Mouse (Mus musculus): ENCODE measurements around the gene Slf2. TPM values are rescaled to one million over a fixed set of nuclear protein-coding genes. Genes with fewer than 3 reads are reported as not detected.

The Slf2 gene
- polyA plus RNA-seq, 1 experiment: 9.1 TPM

- no peak for TF ChIP-seq MYOD1 (IDR thresholded peaks at IDR 0.05; ENCODE audit: control insufficient read depth, insufficient read length, low read depth)
- TF ChIP-seq USF1 (IDR thresholded peaks at IDR 0.05; ENCODE audit: low read depth): no peak
- TF ChIP-seq CTCF (IDR thresholded peaks at IDR 0.05; ENCODE audit: control insufficient read depth, insufficient read depth, insufficient read length): no peak
- TF ChIP-seq FOSL1 (IDR thresholded peaks at IDR 0.05; ENCODE audit: insufficient read depth, low read length, poor library complexity, severe bottlenecking): no peak
- TF ChIP-seq MYOG (IDR thresholded peaks at IDR 0.05; ENCODE audit: control insufficient read depth, extremely low read depth, insufficient read length): no peak
- TF ChIP-seq MAX (IDR thresholded peaks at IDR 0.05): no peak
- no peak for TF ChIP-seq CEBPB (IDR thresholded peaks at IDR 0.05; ENCODE audit: low read depth)
- Histone ChIP-seq H3K27me3 (ENCODE audit: control insufficient read depth, insufficient read depth, insufficient read length) (no peaks in the 10 kb centered on the region), H3K36me3 (ENCODE audit: control insufficient read depth, insufficient read depth) (peaks cover 21% of the 10 kb centered on the region), H3K79me3 (ENCODE audit: low read depth) (peaks cover 5% of the 10 kb centered on the region), H3K79me2 (ENCODE audit: control insufficient read depth, insufficient read depth) (peaks cover 21% of the 10 kb centered on the region), H3K4me3 (ENCODE audit: insufficient read depth, poor library complexity, severe bottlenecking) (no peak overlapping the region), H3ac (ENCODE audit: control insufficient read depth, insufficient read length, low read depth) (no peak overlapping the region)
These were observed 96.2 kb downstream of the Slf2 start for GRCm38 (mm10) chr19:45026958-45027670.

DNA sequence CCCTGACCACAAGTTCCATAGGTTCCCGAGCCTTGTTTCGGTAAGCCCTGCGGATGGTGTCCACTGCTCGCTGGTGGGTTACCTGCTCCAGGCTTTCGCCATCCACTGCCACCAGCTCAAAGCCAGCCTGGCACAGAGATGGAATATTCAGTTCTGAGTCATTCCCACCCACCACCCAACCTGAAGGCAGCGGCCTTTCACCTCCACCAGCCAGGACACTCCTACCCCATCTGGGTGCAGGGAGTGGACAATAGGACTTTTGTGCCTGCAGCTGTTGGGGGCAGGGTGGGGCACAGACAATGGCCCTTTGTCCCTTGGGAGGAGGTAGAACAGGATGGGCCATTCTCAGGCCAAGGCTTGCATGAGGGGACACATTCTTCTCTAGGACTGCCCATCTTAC, 96.9 kb downstream of the Slf2 start:
- H3K4me3 ChIP-seq (ENCODE audit: insufficient read depth, poor library complexity, severe bottlenecking): no peak overlapping the region
- H3ac ChIP-seq (ENCODE audit: control insufficient read depth, insufficient read length, low read depth): no peak overlapping the region
- H3K27me3 ChIP-seq (ENCODE audit: control insufficient read depth, insufficient read depth, insufficient read length): no peaks in the 10 kb centered on the region
- TF ChIP-seq FOSL1 (IDR thresholded peaks at IDR 0.05; ENCODE audit: insufficient read depth, low read length, poor library complexity, severe bottlenecking) (no peak), MYOG (IDR thresholded peaks at IDR 0.05; ENCODE audit: control insufficient read depth, extremely low read depth, insufficient read length) (no peak), USF1 (IDR thresholded peaks at IDR 0.05; ENCODE audit: low read depth) (no peak), CTCF (IDR thresholded peaks at IDR 0.05; ENCODE audit: control insufficient read depth, insufficient read depth, insufficient read length) (no peak), MAX (IDR thresholded peaks at IDR 0.05) (no peak), MYOD1 (IDR thresholded peaks at IDR 0.05; ENCODE audit: control insufficient read depth, insufficient read length, low read depth) (no peak), CEBPB (IDR thresholded peaks at IDR 0.05; ENCODE audit: low read depth) (no peak)
- peaks cover 14% of the 10 kb centered on the region for H3K79me2 ChIP-seq (ENCODE audit: control insufficient read depth, insufficient read depth)
- peaks cover 1% of the 10 kb centered on the region for H3K79me3 ChIP-seq (ENCODE audit: low read depth)
- H3K36me3 ChIP-seq (ENCODE audit: control insufficient read depth, insufficient read depth): peaks cover 14% of the 10 kb centered on the region

GRCm38 (mm10) chr19:45028746-45029145, 97.8 kb downstream of the Slf2 start:
- no peak overlapping the region for H3ac ChIP-seq (ENCODE audit: control insufficient read depth, insufficient read length, low read depth)
- peaks cover 1% of the 10 kb centered on the region for H3K79me3 ChIP-seq (ENCODE audit: low read depth)
- no peaks in the 10 kb centered on the region for H3K27me3 ChIP-seq (ENCODE audit: control insufficient read depth, insufficient read depth, insufficient read length)
- no peak for TF ChIP-seq MYOG (IDR thresholded peaks at IDR 0.05; ENCODE audit: control insufficient read depth, extremely low read depth, insufficient read length)
- no peak for TF ChIP-seq MYOD1 (IDR thresholded peaks at IDR 0.05; ENCODE audit: control insufficient read depth, insufficient read length, low read depth)
- TF ChIP-seq MAX (IDR thresholded peaks at IDR 0.05): no peak
- TF ChIP-seq CEBPB (IDR thresholded peaks at IDR 0.05; ENCODE audit: low read depth): no peak
- TF ChIP-seq CTCF (IDR thresholded peaks at IDR 0.05; ENCODE audit: control insufficient read depth, insufficient read depth, insufficient read length): no peak
- TF ChIP-seq USF1 (IDR thresholded peaks at IDR 0.05; ENCODE audit: low read depth): no peak
- TF ChIP-seq FOSL1 (IDR thresholded peaks at IDR 0.05; ENCODE audit: insufficient read depth, low read length, poor library complexity, severe bottlenecking): no peak
- no peak overlapping the region for H3K4me3 ChIP-seq (ENCODE audit: insufficient read depth, poor library complexity, severe bottlenecking)
- peaks cover 14% of the 10 kb centered on the region for H3K36me3 ChIP-seq (ENCODE audit: control insufficient read depth, insufficient read depth)
- H3K79me2 ChIP-seq (ENCODE audit: control insufficient read depth, insufficient read depth): peaks cover 5% of the 10 kb centered on the region

GRCm38 (mm10) chr19:45029571-45029970, 98.6 kb downstream of the Slf2 start:
- H3K27me3 ChIP-seq (ENCODE audit: control insufficient read depth, insufficient read depth, insufficient read length): no peaks in the 10 kb centered on the region
- H3K4me3 ChIP-seq (ENCODE audit: insufficient read depth, poor library complexity, severe bottlenecking): no peak overlapping the region
- TF ChIP-seq MYOD1 (IDR thresholded peaks at IDR 0.05; ENCODE audit: control insufficient read depth, insufficient read length, low read depth) (no peak), USF1 (IDR thresholded peaks at IDR 0.05; ENCODE audit: low read depth) (no peak), FOSL1 (IDR thresholded peaks at IDR 0.05; ENCODE audit: insufficient read depth, low read length, poor library complexity, severe bottlenecking) (no peak), CTCF (IDR thresholded peaks at IDR 0.05; ENCODE audit: control insufficient read depth, insufficient read depth, insufficient read length) (no peak), CEBPB (IDR thresholded peaks at IDR 0.05; ENCODE audit: low read depth) (no peak)
- H3K36me3 ChIP-seq (ENCODE audit: control insufficient read depth, insufficient read depth): peaks cover 10% of the 10 kb centered on the region
- no peaks in the 10 kb centered on the region for H3K79me3 ChIP-seq (ENCODE audit: low read depth)
- no peak overlapping the region for H3ac ChIP-seq (ENCODE audit: control insufficient read depth, insufficient read length, low read depth)
- no peaks in the 10 kb centered on the region for H3K79me2 ChIP-seq (ENCODE audit: control insufficient read depth, insufficient read depth)

GRCm38 (mm10) chr19:45030111-45030510, 99.2 kb downstream of the Slf2 start:
- Histone ChIP-seq H3K4me3 (ENCODE audit: insufficient read depth, poor library complexity, severe bottlenecking) (no peak overlapping the region), H3K36me3 (ENCODE audit: control insufficient read depth, insufficient read depth) (peaks cover 10% of the 10 kb centered on the region), H3K79me3 (ENCODE audit: low read depth) (no peaks in the 10 kb centered on the region), H3K27me3 (ENCODE audit: control insufficient read depth, insufficient read depth, insufficient read length) (no peaks in the 10 kb centered on the region), H3ac (ENCODE audit: control insufficient read depth, insufficient read length, low read depth) (no peak overlapping the region), H3K79me2 (ENCODE audit: control insufficient read depth, insufficient read depth) (no peaks in the 10 kb centered on the region)
- TF ChIP-seq USF1 (IDR thresholded peaks at IDR 0.05; ENCODE audit: low read depth) (no peak), CTCF (IDR thresholded peaks at IDR 0.05; ENCODE audit: control insufficient read depth, insufficient read depth, insufficient read length) (peak; percentile 78)

Data from C2C12 (cell line).